Mouse (Mus musculus): ENCODE results near the gene Ints12.

GRCm38 (mm10) chr3:133097936-133098335, 6.3 kb downstream of the Ints12 start:
- no peak for TF ChIP-seq POLR2A (IDR thresholded peaks at IDR 0.05; ENCODE audit: low read depth, low read length)
- TF ChIP-seq HCFC1 (IDR thresholded peaks at IDR 0.05; ENCODE audit: low read depth, low read length), result no peak
- no peak for TF ChIP-seq SMC3 (IDR thresholded peaks at IDR 0.05; ENCODE audit: low read depth, low read length)
